Mouse (Mus musculus) neural tube, embryonic 11.5 days (tissue): ENCODE results near the gene Tnfrsf13b. TPM values are rescaled to one million over a fixed set of nuclear protein-coding genes. Genes with fewer than 3 reads are reported as not detected.
"Not testable (repeated sequence)": the region's sequence is repeated elsewhere in the genome, so short reads cannot be mapped to it uniquely, and the experiment has no call there.

ENCODE experiments used
- ATAC-seq: fragments of 200-750 bp; cut with Nextera tagmentation; 2 replicates; pipeline ENCODE4 v1.8.0; 2017; ENCODE audit warnings: moderate number of reproducible peaks, mild to moderate bottlenecking, moderate TSS enrichment, moderate library complexity; ENCODE audit not compliant: insufficient read depth, low FRiP score, low TSS enrichment
- DNase-seq: peaks from one replicate; pipeline ENCODE4 v3.0.0-alpha.2; 2015; ENCODE audit warnings: low spot score
- H3K27ac ChIP-seq: fragments of 300-500 bp; sonication (generic); 2 replicates; pipeline ENCODE4 v1.5.1; 2014; ENCODE audit warnings: low read depth, mild to moderate bottlenecking, low read length
- H3K27me3 ChIP-seq: fragments of 300-500 bp; sonication (generic); 2 replicates; pipeline ENCODE4 v1.6.1; 2014; ENCODE audit warnings: mild to moderate bottlenecking, low read length, mixed read lengths; ENCODE audit not compliant: control insufficient read depth, insufficient read depth
- H3K36me3 ChIP-seq: fragments of 300-500 bp; sonication (generic); 2 replicates; pipeline ENCODE4 v1.6.1; 2014; ENCODE audit warnings: mild to moderate bottlenecking, low read length, moderate library complexity, mixed read lengths; ENCODE audit not compliant: control insufficient read depth, insufficient read depth
- H3K4me1 ChIP-seq: fragments of 300-500 bp; sonication (generic); 2 replicates; pipeline ENCODE4 v1.6.1; 2014; ENCODE audit warnings: low read length, mixed read lengths; ENCODE audit not compliant: control insufficient read depth, insufficient read depth
- H3K4me2 ChIP-seq: fragments of 300-500 bp; sonication (generic); 2 replicates; pipeline ENCODE4 v1.6.1; 2014; ENCODE audit warnings: low read depth, mild to moderate bottlenecking, moderate library complexity
- H3K4me3 ChIP-seq: fragments of 300-500 bp; sonication (generic); 2 replicates; pipeline ENCODE4 v1.5.1; 2014; ENCODE audit warnings: low read depth, low read length
- H3K9ac ChIP-seq: fragments of 300-500 bp; sonication (generic); 2 replicates; pipeline ENCODE4 v1.6.1; 2014; ENCODE audit warnings: mild to moderate bottlenecking, low read length
- H3K9me3 ChIP-seq: fragments of 300-500 bp; sonication (generic); 2 replicates; pipeline ENCODE4 v1.6.1; 2016; ENCODE audit warnings: low read length; ENCODE audit not compliant: control insufficient read depth
- WGBS: fragments of 180-500 bp; shearing (Covaris S2); extraction: QIAGEN DNeasy Blood & Tissue Kit; methylation state at CpG from one replicate; pipeline ENCODE4 v1.1.7; 2014; 5-methylcytosine and 5-hydroxymethylcytosine counted together
- polyA plus RNA-seq: library from polyadenylated mRNA; unstranded; fragments of >200 nt; fragmentation: Nextera tagmentation; extraction: Ambion mirVana; gene quantifications from 2 replicates; pipeline ENCODE4 v1.2.1, GENCODE M21; 2014

Tnfrsf13b gene
- polyA plus RNA-seq, 1 experiment from 2014 or later = 0.80 TPM

DNA sequence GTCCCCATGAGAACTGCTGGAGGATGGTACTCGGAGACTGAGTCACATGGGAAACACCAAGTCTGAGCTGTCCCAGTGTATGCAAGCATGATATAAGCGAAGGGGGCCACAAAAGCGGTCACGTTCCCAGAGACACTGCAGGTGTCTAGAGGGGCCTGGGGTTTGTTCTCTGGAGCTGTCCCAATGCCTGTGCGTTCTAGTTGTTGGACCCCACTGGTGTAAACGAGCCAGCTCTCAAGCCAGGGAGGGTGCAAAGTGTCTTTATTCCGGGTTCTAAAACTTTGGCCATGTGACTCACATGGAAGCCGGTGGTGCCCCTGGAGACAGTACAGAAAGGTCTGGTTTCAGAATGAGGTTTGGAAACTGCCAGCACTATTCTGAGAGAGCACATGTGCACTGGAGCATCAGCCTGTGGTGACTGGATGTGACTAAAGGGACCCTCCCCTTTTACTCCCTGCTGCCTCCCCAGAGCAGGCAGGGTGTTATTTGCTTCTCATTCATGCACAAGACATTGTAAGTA lies 3.7 kb upstream of the Tnfrsf13b start:
- ATAC-seq (no peak), DNase-seq (no peak)
- Histone ChIP-seq H3K36me3 (no peaks in the 10 kb centered on the region), H3K27me3 (no peaks in the 10 kb centered on the region), H3K9me3 (no peaks in the 10 kb centered on the region), H3K9ac (no peak overlapping the region), H3K4me2 (no peak overlapping the region), H3K4me1 (no peaks in the 10 kb centered on the region), H3K4me3 (no peak overlapping the region), H3K27ac (no peak overlapping the region)
- 89% methylated on average over 8 of the region's 8 CpGs for WGBS

GRCm38 (mm10) chr11:61123886-61124285 lies 2.7 kb upstream of the Tnfrsf13b start:
- Histone ChIP-seq H3K27me3 (no peaks in the 10 kb centered on the region), H3K4me2 (no peak overlapping the region), H3K27ac (no peak overlapping the region), H3K36me3 (no peaks in the 10 kb centered on the region), H3K4me3 (no peak overlapping the region), H3K9me3 (no peaks in the 10 kb centered on the region), H3K9ac (no peak overlapping the region), H3K4me1 (no peaks in the 10 kb centered on the region)
- DNase-seq (no peak), ATAC-seq (no peak)
- WGBS = 78% methylated on average over 3 of the region's 3 CpGs

DNA sequence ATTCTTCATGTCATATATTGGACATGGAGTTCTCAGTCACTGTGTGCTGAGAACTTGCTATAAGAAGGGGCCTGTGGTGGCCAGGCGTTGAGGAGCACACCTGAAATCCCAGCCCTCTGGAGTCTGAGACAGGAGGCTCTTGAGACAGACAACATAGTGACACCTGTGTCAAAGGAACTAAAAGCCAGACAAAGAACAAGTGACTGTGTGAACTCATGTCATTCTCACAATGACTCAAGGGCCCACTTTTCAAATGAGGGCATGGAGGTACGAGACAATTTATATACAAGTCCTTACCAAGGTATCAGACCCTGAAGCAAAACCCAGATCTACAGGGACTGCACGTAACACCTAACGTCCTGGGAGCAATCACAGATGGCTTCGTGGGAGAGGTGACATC lies 585 bp upstream of the Tnfrsf13b start:
- no peak overlapping the region for H3K4me3 ChIP-seq
- no peaks in the 10 kb centered on the region for H3K9me3 ChIP-seq
- H3K9ac ChIP-seq = no peak overlapping the region
- H3K36me3 ChIP-seq = no peaks in the 10 kb centered on the region
- H3K4me1 ChIP-seq = no peaks in the 10 kb centered on the region
- no peak overlapping the region for H3K4me2 ChIP-seq
- no peak for ATAC-seq
- DNase-seq = no peak
- 83% methylated on average over 5 of the region's 5 CpGs for WGBS
- no peak overlapping the region for H3K27ac ChIP-seq
- no peaks in the 10 kb centered on the region for H3K27me3 ChIP-seq

DNA sequence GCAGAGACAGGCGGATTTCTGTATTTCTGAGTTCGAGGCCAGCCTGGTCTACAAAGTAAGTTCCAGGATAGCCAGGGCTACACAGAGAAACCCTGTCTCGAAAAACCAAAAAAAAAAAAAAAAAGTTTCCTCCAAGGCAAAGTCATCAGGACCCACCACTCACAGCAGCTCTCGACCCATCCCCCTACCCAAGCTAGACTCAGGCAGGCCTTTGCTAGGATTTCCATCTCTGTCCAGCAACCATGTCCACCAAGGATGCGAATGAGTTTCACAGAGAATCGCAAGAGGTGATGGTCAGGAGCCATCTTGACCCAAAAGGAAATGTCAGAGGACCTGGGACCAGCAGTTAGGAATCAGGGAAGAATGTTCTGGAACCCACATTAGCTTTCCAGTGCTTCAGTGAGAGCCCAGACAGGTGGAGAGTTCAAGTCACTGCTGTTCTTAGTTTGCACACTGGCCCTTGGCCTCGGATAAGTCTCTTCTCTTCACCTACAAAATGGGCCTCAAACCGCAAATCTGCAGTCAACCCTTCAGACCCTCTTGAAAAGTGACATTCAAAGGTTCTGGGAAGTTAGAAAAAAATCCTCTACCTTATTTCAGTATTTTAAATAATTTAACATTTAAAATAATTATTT lies 983 bp downstream of the Tnfrsf13b start:
- DNase-seq = no peak
- H3K4me3 ChIP-seq = no peak overlapping the region

GRCm38 (mm10) chr11:61129305-61129704 lies 2.8 kb downstream of the Tnfrsf13b start:
- Histone ChIP-seq H3K27ac (no peak overlapping the region), H3K36me3 (no peaks in the 10 kb centered on the region), H3K4me2 (no peak overlapping the region), H3K27me3 (no peaks in the 10 kb centered on the region), H3K4me3 (no peak overlapping the region), H3K9me3 (no peaks in the 10 kb centered on the region), H3K9ac (no peak overlapping the region), H3K4me1 (no peaks in the 10 kb centered on the region)
- DNase-seq = no peak
- 55% methylated on average over 10 of the region's 10 CpGs for WGBS
- no peak for ATAC-seq

More for the DNA sequence above, 983 bp downstream of the Tnfrsf13b start:
- no peak overlapping the region for H3K27ac ChIP-seq
- H3K9me3 ChIP-seq = no peaks in the 10 kb centered on the region
- WGBS = 91% methylated on average over 8 of the region's 8 CpGs
- H3K4me1 ChIP-seq = no peaks in the 10 kb centered on the region
- H3K4me2 ChIP-seq = no peak overlapping the region
- no peaks in the 10 kb centered on the region for H3K36me3 ChIP-seq
- H3K9ac ChIP-seq = no peak overlapping the region
- H3K27me3 ChIP-seq = no peaks in the 10 kb centered on the region
- ATAC-seq = no peak

DNA sequence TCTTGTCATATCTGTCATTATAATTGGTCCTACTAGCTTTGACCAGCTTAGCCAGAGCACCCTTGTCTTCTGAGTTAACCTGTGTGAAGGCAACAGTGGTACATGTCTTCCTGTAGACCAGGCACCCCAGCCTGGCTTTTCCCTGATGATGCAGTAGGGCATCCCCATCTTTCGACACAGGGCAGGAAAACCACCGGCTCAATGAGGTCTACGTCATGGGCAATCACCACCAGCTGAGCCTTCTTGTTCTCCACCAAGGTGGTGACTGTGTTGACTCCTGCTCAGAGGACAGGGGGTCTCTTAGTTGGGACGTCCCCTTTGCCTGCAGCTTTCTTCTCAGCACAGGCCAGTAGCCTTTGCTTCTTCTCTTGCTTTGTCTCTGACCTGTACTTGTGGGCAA lies 4.1 kb downstream of the Tnfrsf13b start:
- H3K9me3 ChIP-seq, H3K27me3 ChIP-seq, ATAC-seq, DNase-seq, H3K4me1 ChIP-seq, H3K36me3 ChIP-seq, H3K4me3 ChIP-seq, H3K27ac ChIP-seq, H3K4me2 ChIP-seq, H3K9ac ChIP-seq: not testable (repeated sequence)
- 84% methylated on average over 4 of the region's 4 CpGs for WGBS

GRCm38 (mm10) chr11:61132943-61133342 lies 6.4 kb downstream of the Tnfrsf13b start:
- Histone ChIP-seq H3K4me2 (no peak overlapping the region), H3K36me3 (no peaks in the 10 kb centered on the region), H3K4me1 (no peaks in the 10 kb centered on the region), H3K4me3 (no peak overlapping the region), H3K27ac (no peak overlapping the region), H3K27me3 (no peaks in the 10 kb centered on the region), H3K9me3 (no peaks in the 10 kb centered on the region), H3K9ac (no peak overlapping the region)
- no peak for ATAC-seq
- DNase-seq = no peak
- WGBS = 92% methylated on average over 2 of the region's 2 CpGs

DNA sequence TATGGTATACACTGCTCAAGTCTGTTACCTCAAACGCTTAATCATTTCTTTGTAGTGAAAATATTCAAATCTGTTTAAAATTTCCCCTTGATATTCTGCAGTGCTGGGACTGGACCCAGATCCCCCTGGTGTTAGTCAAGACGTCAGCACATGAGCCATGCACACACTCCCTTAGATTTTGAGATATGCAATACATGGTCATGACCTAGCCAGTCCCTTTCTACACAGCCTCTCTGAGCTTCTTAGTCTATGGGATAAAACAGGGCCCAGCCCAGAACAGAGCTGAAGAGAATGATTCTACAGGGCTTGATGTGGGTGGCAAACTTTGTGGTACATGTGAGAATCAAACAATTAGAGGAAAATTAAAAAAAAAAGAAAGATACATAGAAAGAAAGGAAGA lies 15.1 kb downstream of the Tnfrsf13b start:
- Histone ChIP-seq H3K4me2 (no peak overlapping the region), H3K27ac (no peak overlapping the region), H3K36me3 (no peaks in the 10 kb centered on the region), H3K4me3 (no peak overlapping the region), H3K27me3 (no peaks in the 10 kb centered on the region), H3K9ac (no peak overlapping the region), H3K4me1 (no peaks in the 10 kb centered on the region), H3K9me3 (no peaks in the 10 kb centered on the region)
- 78% methylated on average over 2 of the region's 2 CpGs for WGBS
- ATAC-seq (no peak), DNase-seq (no peak)

DNA sequence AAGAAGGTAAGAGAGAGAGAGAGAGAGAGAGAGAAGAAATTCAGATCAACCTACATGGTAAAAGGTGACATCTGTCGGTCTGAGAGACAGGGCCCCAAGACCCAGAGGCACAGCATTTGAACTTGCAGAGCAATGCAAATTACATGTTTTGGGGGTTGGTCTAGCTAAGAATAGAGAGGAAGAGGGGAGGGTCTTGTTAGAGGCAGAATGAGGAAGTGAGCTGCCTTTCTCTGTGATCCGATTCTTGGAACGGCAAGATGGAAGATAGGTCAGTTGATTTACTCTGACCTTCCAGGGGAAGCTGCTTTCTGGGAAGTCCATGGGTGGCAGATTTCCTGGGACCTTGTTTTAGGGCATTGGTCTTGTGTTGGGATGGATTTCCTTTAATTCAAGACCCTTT lies 15.7 kb downstream of the Tnfrsf13b start:
- DNase-seq = no peak
- 83% methylated on average over 3 of the region's 3 CpGs for WGBS
- H3K9ac ChIP-seq = no peak overlapping the region
- H3K36me3 ChIP-seq = no peaks in the 10 kb centered on the region
- H3K27ac ChIP-seq = no peak overlapping the region
- no peaks in the 10 kb centered on the region for H3K9me3 ChIP-seq
- H3K4me3 ChIP-seq = no peak overlapping the region
- H3K4me2 ChIP-seq = no peak overlapping the region
- no peak for ATAC-seq
- no peaks in the 10 kb centered on the region for H3K27me3 ChIP-seq
- no peaks in the 10 kb centered on the region; the same call in 1 of the 2 replicates for H3K4me1 ChIP-seq
